Mouse (Mus musculus) forebrain, postnatal 0 days (tissue): ENCODE results near the gene BC048403. TPM values are rescaled to one million over a fixed set of nuclear protein-coding genes. Genes with fewer than 3 reads are reported as not detected.

ENCODE experiments used
- ATAC-seq: fragments of 200-750 bp; cut with Nextera tagmentation; 2 replicates; pipeline ENCODE4 v1.8.0; 2017; ENCODE audit warnings: mild to moderate bottlenecking, moderate library complexity
- DNase-seq: peaks from one replicate; pipeline ENCODE4 v3.0.0-alpha.2; 2015
- H3K27ac ChIP-seq: fragments of 300-500 bp; sonication (generic); 2 replicates; pipeline ENCODE4 v1.5.1; 2014; ENCODE audit warnings: low read depth, mild to moderate bottlenecking, antibody characterized with exemption, low read length, moderate library complexity, mixed read lengths
- H3K27me3 ChIP-seq: fragments of 300-500 bp; sonication (generic); 2 replicates; pipeline ENCODE4 v1.6.1; 2014; ENCODE audit warnings: mild to moderate bottlenecking, low read length, mixed read lengths; ENCODE audit not compliant: insufficient read depth
- H3K36me3 ChIP-seq: fragments of 300-500 bp; sonication (generic); 2 replicates; pipeline ENCODE4 v1.6.1; 2014; ENCODE audit warnings: mild to moderate bottlenecking, moderate library complexity; ENCODE audit not compliant: insufficient read depth
- H3K4me1 ChIP-seq: fragments of 300-500 bp; sonication (generic); 2 replicates; pipeline ENCODE4 v1.6.1; 2014; ENCODE audit warnings: antibody characterized with exemption; ENCODE audit not compliant: insufficient read depth
- H3K4me2 ChIP-seq: fragments of 300-500 bp; sonication (generic); 2 replicates; pipeline ENCODE4 v1.6.1; 2014; ENCODE audit warnings: low read depth, mild to moderate bottlenecking, moderate library complexity
- H3K4me3 ChIP-seq: fragments of 300-500 bp; sonication (generic); 2 replicates; pipeline ENCODE4 v1.5.1; 2014; ENCODE audit warnings: low read depth, low read length, mixed read lengths
- H3K9ac ChIP-seq: fragments of 300-500 bp; sonication (generic); 2 replicates; pipeline ENCODE4 v1.6.1; 2014; ENCODE audit warnings: mild to moderate bottlenecking
- H3K9me3 ChIP-seq: fragments of 300-500 bp; sonication (generic); 2 replicates; pipeline ENCODE4 v1.6.1; 2016; ENCODE audit warnings: low read length
- CTCF ChIP-seq: sonication (generic); IDR thresholded peaks from 2 replicates; pipeline ENCODE4 v1.5.1; 2016; ENCODE audit warnings: antibody characterized with exemption, control low read depth, low read depth
- WGBS: fragments of 180-500 bp; shearing (Covaris S2); extraction: QIAGEN DNeasy Blood & Tissue Kit; methylation state at CpG from one replicate; pipeline ENCODE4 v1.1.7; 2014; 5-methylcytosine and 5-hydroxymethylcytosine counted together
- polyA plus RNA-seq: library from polyadenylated mRNA; unstranded; fragments of >200 nt; fragmentation: Nextera tagmentation; extraction: Ambion mirVana; gene quantifications from 2 replicates; pipeline ENCODE4 v1.2.1, GENCODE M21; 2015
- total RNA-seq: library from RNA; depleted of rRNA; stranded (reverse); fragments of >200 nt; gene quantifications from 2 replicates; pipeline ENCODE4 v1.2.3, GENCODE M21; 2014

The BC048403 gene
- total and polyA plus RNA-seq, 2 experiments from 2014 or later, result 2.3 to 4.0 TPM

GRCm38 (mm10) chr10:121705399-121706163 lies 34.2 kb upstream of the BC048403 start:
- H3K9ac ChIP-seq, result no peak overlapping the region
- no peak overlapping the region for H3K4me2 ChIP-seq
- WGBS, result 80% methylated on average over 15 of the region's 15 CpGs
- H3K4me3 ChIP-seq, result no peak overlapping the region
- H3K9me3 ChIP-seq, result no peaks in the 10 kb centered on the region
- H3K4me1 ChIP-seq, result no peaks in the 10 kb centered on the region
- no peaks in the 10 kb centered on the region for H3K27me3 ChIP-seq
- H3K36me3 ChIP-seq, result no peaks in the 10 kb centered on the region
- no peak for TF ChIP-seq CTCF
- ATAC-seq, result peak; percentile 27; the same call in 1 of the 2 replicates
- H3K27ac ChIP-seq, result no peak overlapping the region; the same call in 1 of the 2 replicates
- peak; percentile 12 for DNase-seq

- Histone ChIP-seq H3K36me3 (no peaks in the 10 kb centered on the region), H3K27ac (no peak overlapping the region), H3K27me3 (no peaks in the 10 kb centered on the region), H3K9ac (no peak overlapping the region), H3K9me3 (0 out of 2 replicates have a peak, but pooled peaks cover 7% of the 10 kb centered on the region), H3K4me1 (no peaks in the 10 kb centered on the region), H3K4me3 (no peak overlapping the region), H3K4me2 (no peak overlapping the region)
- ATAC-seq, result no peak
- no peak for DNase-seq
- no peak for TF ChIP-seq CTCF
These were observed 22.9 kb upstream of the BC048403 start for GRCm38 (mm10) chr10:121716862-121717261.

- no peak for TF ChIP-seq CTCF
These were observed 20.7 kb upstream of the BC048403 start for GRCm38 (mm10) chr10:121718896-121719585.

GRCm38 (mm10) chr10:121720701-121721100 lies 19.0 kb upstream of the BC048403 start:
- Histone ChIP-seq H3K27me3 (no peaks in the 10 kb centered on the region), H3K4me3 (no peak overlapping the region), H3K4me2 (no peak overlapping the region), H3K36me3 (no peaks in the 10 kb centered on the region), H3K9me3 (0 out of 2 replicates have a peak, but pooled peaks cover 7% of the 10 kb centered on the region), H3K27ac (no peak overlapping the region), H3K9ac (no peak overlapping the region), H3K4me1 (no peaks in the 10 kb centered on the region)
- TF ChIP-seq CTCF, result no peak
- WGBS, result 95% methylated on average over 13 of the region's 13 CpGs
- DNase-seq, result no peak
- no peak for ATAC-seq

More at GRCm38 (mm10) chr10:121718896-121719585, 20.7 kb upstream of the BC048403 start:
- H3K9me3 ChIP-seq, result 0 out of 2 replicates have a peak, but pooled peaks cover 7% of the 10 kb centered on the region
- H3K27ac ChIP-seq, result no peak overlapping the region
- 95% methylated on average over 18 of the region's 18 CpGs for WGBS
- H3K9ac ChIP-seq, result no peak overlapping the region
- H3K4me1 ChIP-seq, result no peaks in the 10 kb centered on the region
- H3K4me2 ChIP-seq, result no peak overlapping the region
- H3K36me3 ChIP-seq, result no peaks in the 10 kb centered on the region
- no peaks in the 10 kb centered on the region for H3K27me3 ChIP-seq
- no peak overlapping the region for H3K4me3 ChIP-seq
- ATAC-seq (no peak), DNase-seq (no peak)

- Histone ChIP-seq H3K36me3 (no peaks in the 10 kb centered on the region), H3K4me2 (no peak overlapping the region), H3K27ac (no peak overlapping the region), H3K9me3 (0 out of 2 replicates have a peak, but pooled peaks cover 2% of the 10 kb centered on the region), H3K4me1 (no peaks in the 10 kb centered on the region), H3K9ac (no peak overlapping the region), H3K27me3 (no peaks in the 10 kb centered on the region), H3K4me3 (no peak overlapping the region)
- WGBS, result 66% methylated on average over 4 of the region's 4 CpGs
- no peak for ATAC-seq
- no peak for DNase-seq
- TF ChIP-seq CTCF, result no peak
These were observed 13.2 kb upstream of the BC048403 start for GRCm38 (mm10) chr10:121726505-121726904.

- no peak for TF ChIP-seq CTCF
- DNase-seq (no peak), ATAC-seq (no peak)
- 87% methylated on average over 4 of the region's 4 CpGs for WGBS
- Histone ChIP-seq H3K9ac (no peak overlapping the region), H3K27me3 (no peaks in the 10 kb centered on the region), H3K4me1 (no peaks in the 10 kb centered on the region), H3K27ac (no peak overlapping the region), H3K36me3 (no peaks in the 10 kb centered on the region), H3K4me3 (no peak overlapping the region), H3K9me3 (no peaks in the 10 kb centered on the region), H3K4me2 (no peak overlapping the region)
These were observed 12.6 kb upstream of the BC048403 start for GRCm38 (mm10) chr10:121727151-121727550.

- Histone ChIP-seq H3K9ac (no peak overlapping the region), H3K4me3 (no peak overlapping the region), H3K9me3 (no peaks in the 10 kb centered on the region), H3K27me3 (no peaks in the 10 kb centered on the region), H3K4me1 (no peaks in the 10 kb centered on the region), H3K36me3 (no peaks in the 10 kb centered on the region), H3K27ac (no peak overlapping the region), H3K4me2 (no peak overlapping the region)
- DNase-seq (no peak), ATAC-seq (no peak)
- WGBS, result 91% methylated on average over 4 of the region's 4 CpGs
- TF ChIP-seq CTCF, result no peak
These were observed 11.5 kb upstream of the BC048403 start for GRCm38 (mm10) chr10:121728226-121728625.
